Mouse (Mus musculus): Measurements from ENCODE around the gene Ntrk3. TPM values are rescaled to one million over a fixed set of nuclear protein-coding genes. Genes with fewer than 3 reads are reported as not detected.

The Ntrk3 gene
- polyA plus RNA-seq, 1 experiment from 2014 or later: 4.5 TPM

- no peak for DNase-seq (ENCODE audit: low spot score)
- Histone ChIP-seq H3K36me3 (no peaks in the 10 kb centered on the region), H3K27me3 (ENCODE audit: insufficient read depth, poor library complexity, severe bottlenecking) (peaks cover 29% of the 10 kb centered on the region), H3K4me1 (replicated peaks) (peaks cover 24% of the 10 kb centered on the region), H3K9me3 (no peaks in the 10 kb centered on the region), H3K27ac (peak overlapping the region; percentile 67), H3K4me3 (no peak overlapping the region)
- WGBS: 38% methylated on average over 12 of the region's 12 CpGs
Measured at GRCm38 (mm10) chr7:78598147-78598546, 139.7 kb downstream of the Ntrk3 start.

- Histone ChIP-seq H3K27me3 (ENCODE audit: insufficient read depth, poor library complexity, severe bottlenecking) (peaks cover 29% of the 10 kb centered on the region), H3K4me1 (replicated peaks) (peaks cover 24% of the 10 kb centered on the region), H3K27ac (peak overlapping the region; percentile 59), H3K36me3 (no peaks in the 10 kb centered on the region), H3K9me3 (no peaks in the 10 kb centered on the region), H3K4me3 (no peak overlapping the region)
- DNase-seq (ENCODE audit: low spot score): no peak
- 24% methylated on average over 15 of the region's 15 CpGs for WGBS
Measured at GRCm38 (mm10) chr7:78597251-78598129, 140.3 kb downstream of the Ntrk3 start.

GRCm38 (mm10) chr7:78596556-78596955 is 141.3 kb downstream of the Ntrk3 start:
- peaks cover 24% of the 10 kb centered on the region for H3K4me1 ChIP-seq (replicated peaks)
- H3K9me3 ChIP-seq: no peaks in the 10 kb centered on the region
- no peaks in the 10 kb centered on the region for H3K36me3 ChIP-seq
- H3K4me3 ChIP-seq: no peak overlapping the region
- no peak for DNase-seq (ENCODE audit: low spot score)
- no peak overlapping the region for H3K27ac ChIP-seq
- peaks cover 29% of the 10 kb centered on the region for H3K27me3 ChIP-seq (ENCODE audit: insufficient read depth, poor library complexity, severe bottlenecking)
- 54% methylated on average over 5 of the region's 5 CpGs for WGBS

- 6% methylated on average over 4 of the region's 4 CpGs for WGBS
- Histone ChIP-seq H3K9me3 (no peaks in the 10 kb centered on the region), H3K4me1 (replicated peaks) (peaks cover 24% of the 10 kb centered on the region), H3K36me3 (no peaks in the 10 kb centered on the region), H3K27ac (no peak overlapping the region), H3K4me3 (no peak overlapping the region), H3K27me3 (ENCODE audit: insufficient read depth, poor library complexity, severe bottlenecking) (peaks cover 29% of the 10 kb centered on the region)
- peak; percentile 71 for DNase-seq (ENCODE audit: low spot score)
Measured at GRCm38 (mm10) chr7:78595895-78596294, 141.9 kb downstream of the Ntrk3 start.

GRCm38 (mm10) chr7:78592948-78593347 is 144.9 kb downstream of the Ntrk3 start:
- no peaks in the 10 kb centered on the region for H3K9me3 ChIP-seq
- H3K27me3 ChIP-seq (ENCODE audit: insufficient read depth, poor library complexity, severe bottlenecking): peaks cover 19% of the 10 kb centered on the region
- no peak for DNase-seq (ENCODE audit: low spot score)
- 90% methylated on average over 4 of the region's 4 CpGs for WGBS
- H3K36me3 ChIP-seq: no peaks in the 10 kb centered on the region
- H3K27ac ChIP-seq: no peak overlapping the region
- H3K4me3 ChIP-seq: no peak overlapping the region
- H3K4me1 ChIP-seq (replicated peaks): peaks cover 16% of the 10 kb centered on the region

GRCm38 (mm10) chr7:78592172-78592571 is 145.6 kb downstream of the Ntrk3 start:
- 100% methylated on average over 1 of the region's 1 CpGs for WGBS
- no peak for DNase-seq (ENCODE audit: low spot score)
- Histone ChIP-seq H3K27me3 (ENCODE audit: insufficient read depth, poor library complexity, severe bottlenecking) (peaks cover 15% of the 10 kb centered on the region), H3K36me3 (no peaks in the 10 kb centered on the region), H3K9me3 (no peaks in the 10 kb centered on the region), H3K27ac (no peak overlapping the region), H3K4me3 (no peak overlapping the region), H3K4me1 (replicated peaks) (peaks cover 8% of the 10 kb centered on the region)

GRCm38 (mm10) chr7:78589766-78590165 is 148.0 kb downstream of the Ntrk3 start:
- H3K4me1 ChIP-seq (replicated peaks): peaks cover 4% of the 10 kb centered on the region; the same call in 1 of the 2 replicates
- no peak for DNase-seq (ENCODE audit: low spot score)
- H3K9me3 ChIP-seq: no peaks in the 10 kb centered on the region
- 79% methylated on average over 7 of the region's 7 CpGs for WGBS
- H3K27ac ChIP-seq: no peak overlapping the region
- H3K27me3 ChIP-seq (ENCODE audit: insufficient read depth, poor library complexity, severe bottlenecking): peaks cover 22% of the 10 kb centered on the region
- no peaks in the 10 kb centered on the region for H3K36me3 ChIP-seq
- no peak overlapping the region for H3K4me3 ChIP-seq

- Histone ChIP-seq H3K4me1 (replicated peaks) (peaks cover 4% of the 10 kb centered on the region; the same call in 1 of the 2 replicates), H3K36me3 (no peaks in the 10 kb centered on the region), H3K27me3 (ENCODE audit: insufficient read depth, poor library complexity, severe bottlenecking) (peaks cover 51% of the 10 kb centered on the region), H3K9me3 (no peaks in the 10 kb centered on the region), H3K4me3 (no peak overlapping the region), H3K27ac (no peak overlapping the region)
- DNase-seq (ENCODE audit: low spot score): no peak
- 28% methylated on average over 3 of the region's 3 CpGs for WGBS
Measured at GRCm38 (mm10) chr7:78586800-78587199, 151.0 kb downstream of the Ntrk3 start.

- WGBS: 40% methylated on average over 7 of the region's 7 CpGs
- Histone ChIP-seq H3K4me3 (no peak overlapping the region), H3K9me3 (no peaks in the 10 kb centered on the region), H3K36me3 (no peaks in the 10 kb centered on the region), H3K27ac (no peak overlapping the region), H3K27me3 (ENCODE audit: insufficient read depth, poor library complexity, severe bottlenecking) (peaks cover 59% of the 10 kb centered on the region), H3K4me1 (replicated peaks) (peaks cover 4% of the 10 kb centered on the region; the same call in 1 of the 2 replicates)
- DNase-seq (ENCODE audit: low spot score): no peak
Measured at GRCm38 (mm10) chr7:78585960-78586359, 151.9 kb downstream of the Ntrk3 start.

- H3K27ac ChIP-seq: no peak overlapping the region
- H3K27me3 ChIP-seq (ENCODE audit: insufficient read depth, poor library complexity, severe bottlenecking): peaks cover 70% of the 10 kb centered on the region
- WGBS: 81% methylated on average over 2 of the region's 2 CpGs
- no peaks in the 10 kb centered on the region for H3K36me3 ChIP-seq
- peaks cover 4% of the 10 kb centered on the region; the same call in 1 of the 2 replicates for H3K4me1 ChIP-seq (replicated peaks)
- no peaks in the 10 kb centered on the region for H3K9me3 ChIP-seq
- H3K4me3 ChIP-seq: no peak overlapping the region
- DNase-seq (ENCODE audit: low spot score): no peak
Measured at GRCm38 (mm10) chr7:78584936-78585335, 152.9 kb downstream of the Ntrk3 start.

GRCm38 (mm10) chr7:78584499-78584898 is 153.3 kb downstream of the Ntrk3 start:
- peaks cover 8% of the 10 kb centered on the region for H3K4me1 ChIP-seq (replicated peaks)
- H3K27ac ChIP-seq: no peak overlapping the region
- H3K4me3 ChIP-seq: no peak overlapping the region
- DNase-seq (ENCODE audit: low spot score): no peak
- WGBS: 13% methylated on average over 3 of the region's 3 CpGs
- peaks cover 74% of the 10 kb centered on the region for H3K27me3 ChIP-seq (ENCODE audit: insufficient read depth, poor library complexity, severe bottlenecking)
- no peaks in the 10 kb centered on the region for H3K36me3 ChIP-seq
- H3K9me3 ChIP-seq: no peaks in the 10 kb centered on the region

- Histone ChIP-seq H3K27ac (no peak overlapping the region), H3K36me3 (no peaks in the 10 kb centered on the region), H3K4me3 (no peak overlapping the region), H3K9me3 (no peaks in the 10 kb centered on the region), H3K27me3 (ENCODE audit: insufficient read depth, poor library complexity, severe bottlenecking) (peaks cover 82% of the 10 kb centered on the region), H3K4me1 (replicated peaks) (peaks cover 16% of the 10 kb centered on the region)
- DNase-seq (ENCODE audit: low spot score): no peak
- 65% methylated on average over 6 of the region's 6 CpGs for WGBS
Measured at GRCm38 (mm10) chr7:78583678-78584077, 154.1 kb downstream of the Ntrk3 start.

- Histone ChIP-seq H3K4me1 (replicated peaks) (peaks cover 28% of the 10 kb centered on the region), H3K9me3 (no peaks in the 10 kb centered on the region), H3K4me3 (no peak overlapping the region), H3K27ac (no peak overlapping the region), H3K36me3 (no peaks in the 10 kb centered on the region), H3K27me3 (ENCODE audit: insufficient read depth, poor library complexity, severe bottlenecking) (peaks cover 82% of the 10 kb centered on the region)
- 50% methylated on average over 1 of the region's 1 CpGs for WGBS
- DNase-seq (ENCODE audit: low spot score): no peak
Measured at GRCm38 (mm10) chr7:78581341-78581740, 156.5 kb downstream of the Ntrk3 start.

Data from hindbrain, embryonic 10.5 days (tissue).